Mouse (Mus musculus) liver, embryonic 11.5 days (tissue): ENCODE results near the gene P2rx3. TPM values are rescaled to one million over a fixed set of nuclear protein-coding genes. Genes with fewer than 3 reads are reported as not detected.
A peak's percentile ranks its signal among the peaks of the same experiment; 100 is the strongest.

ENCODE experiments used
- ATAC-seq: fragments of 200-750 bp; cut with Nextera tagmentation; replicated peaks from 2 replicates; pipeline ENCODE4 v1.8.0; 2017; ENCODE audit warnings: moderate number of reproducible peaks, mild to moderate bottlenecking, moderate TSS enrichment, moderate library complexity; ENCODE audit not compliant: low FRiP score
- DNase-seq: peaks from one replicate; pipeline ENCODE4 v3.0.0-alpha.2; 2017; ENCODE audit warnings: low spot score
- H3K27ac ChIP-seq: fragments of 300-500 bp; sonication (generic); 2 replicates; pipeline ENCODE4 v1.5.1; 2014; ENCODE audit warnings: mild to moderate bottlenecking, low read depth, low read length, control low read depth
- H3K27me3 ChIP-seq: fragments of 300-500 bp; sonication (generic); replicated peaks from 2 replicates; pipeline ENCODE4 v1.6.1; 2014; ENCODE audit warnings: low read length, mixed read lengths; ENCODE audit not compliant: control insufficient read depth, insufficient read depth
- H3K36me3 ChIP-seq: fragments of 300-500 bp; sonication (generic); 2 replicates; pipeline ENCODE4 v1.6.1; 2014; ENCODE audit warnings: mild to moderate bottlenecking, low read length, moderate library complexity, mixed read lengths; ENCODE audit not compliant: control insufficient read depth, insufficient read depth
- H3K4me1 ChIP-seq: fragments of 300-500 bp; sonication (generic); replicated peaks from 2 replicates; pipeline ENCODE4 v1.6.1; 2014; ENCODE audit warnings: low read length, mixed read lengths; ENCODE audit not compliant: control insufficient read depth, insufficient read depth
- H3K4me2 ChIP-seq: fragments of 300-500 bp; sonication (generic); 2 replicates; pipeline ENCODE4 v1.6.1; 2014; ENCODE audit warnings: mild to moderate bottlenecking, control low read depth, moderate library complexity
- H3K4me3 ChIP-seq: fragments of 300-500 bp; sonication (generic); 2 replicates; pipeline ENCODE4 v1.5.1; 2014; ENCODE audit warnings: low read depth, low read length, control low read depth
- H3K9ac ChIP-seq: fragments of 300-500 bp; sonication (generic); 2 replicates; pipeline ENCODE4 v1.6.1; 2014; ENCODE audit warnings: low read depth, low read length, control low read depth
- H3K9me3 ChIP-seq: fragments of 300-500 bp; sonication (generic); 2 replicates; pipeline ENCODE4 v1.6.1; 2016; ENCODE audit warnings: low read length, inconsistent platforms, mixed read lengths; ENCODE audit not compliant: control insufficient read depth
- WGBS: fragments of 180-500 bp; shearing (Covaris S2); extraction: QIAGEN DNeasy Blood & Tissue Kit; methylation state at CpG from one replicate; pipeline ENCODE4 v1.1.7; 2014; 5-methylcytosine and 5-hydroxymethylcytosine counted together
- polyA plus RNA-seq: library from polyadenylated mRNA; unstranded; fragments of >200 nt; fragmentation: Nextera tagmentation; extraction: Ambion mirVana; gene quantifications from 2 replicates; pipeline ENCODE4 v1.2.1, GENCODE M21; 2014

P2rx3 gene
- polyA plus RNA-seq, 1 experiment from 2014 or later, result 1.1 TPM

GRCm38 (mm10) chr2:85061107-85061541 is 23.9 kb upstream of the P2rx3 start:
- no peaks in the 10 kb centered on the region for H3K9me3 ChIP-seq
- H3K4me1 ChIP-seq, result no peaks in the 10 kb centered on the region
- H3K4me2 ChIP-seq, result peak overlapping the region; percentile 51
- ATAC-seq (0 out of 2 replicates have a peak, but pooled peaks have one; percentile 1), DNase-seq (no peak)
- no peak overlapping the region for H3K27ac ChIP-seq
- peak overlapping the region; percentile 31 for H3K9ac ChIP-seq
- H3K27me3 ChIP-seq, result no peaks in the 10 kb centered on the region
- H3K36me3 ChIP-seq, result peaks cover 6% of the 10 kb centered on the region; the same call in 1 of the 2 replicates
- WGBS, result 23% methylated on average over 10 of the region's 10 CpGs
- H3K4me3 ChIP-seq, result peak overlapping the region; percentile 41

GRCm38 (mm10) chr2:85060591-85061060 is 23.4 kb upstream of the P2rx3 start:
- H3K4me2 ChIP-seq, result peak overlapping the region; percentile 51
- ATAC-seq (peak; percentile 66), DNase-seq (no peak)
- no peak overlapping the region for H3K27ac ChIP-seq
- no peaks in the 10 kb centered on the region for H3K4me1 ChIP-seq
- no peaks in the 10 kb centered on the region for H3K27me3 ChIP-seq
- peak overlapping the region; percentile 41 for H3K4me3 ChIP-seq
- H3K36me3 ChIP-seq, result peaks cover 6% of the 10 kb centered on the region; the same call in 1 of the 2 replicates
- WGBS, result 16% methylated on average over 11 of the region's 11 CpGs
- H3K9me3 ChIP-seq, result no peaks in the 10 kb centered on the region
- H3K9ac ChIP-seq, result peak overlapping the region; percentile 31

- no peak for DNase-seq
- H3K9ac ChIP-seq, result no peak overlapping the region
- WGBS, result 87% methylated on average over 6 of the region's 6 CpGs
- peaks cover 7% of the 10 kb centered on the region; the same call in 1 of the 2 replicates for H3K36me3 ChIP-seq
- no peak overlapping the region for H3K27ac ChIP-seq
- no peak overlapping the region for H3K4me2 ChIP-seq
- no peaks in the 10 kb centered on the region for H3K27me3 ChIP-seq
- H3K9me3 ChIP-seq, result no peaks in the 10 kb centered on the region
- H3K4me1 ChIP-seq, result no peaks in the 10 kb centered on the region
- no peak for ATAC-seq
- no peak overlapping the region for H3K4me3 ChIP-seq
Measured at GRCm38 (mm10) chr2:85059677-85060076, 22.4 kb upstream of the P2rx3 start.

- no peaks in the 10 kb centered on the region for H3K9me3 ChIP-seq
- H3K27ac ChIP-seq, result no peak overlapping the region
- WGBS, result 59% methylated on average over 5 of the region's 5 CpGs
- H3K4me3 ChIP-seq, result no peak overlapping the region
- no peak overlapping the region for H3K9ac ChIP-seq
- ATAC-seq, result no peak
- no peaks in the 10 kb centered on the region for H3K27me3 ChIP-seq
- no peak for DNase-seq
- H3K36me3 ChIP-seq, result peaks cover 7% of the 10 kb centered on the region; the same call in 1 of the 2 replicates
- H3K4me2 ChIP-seq, result no peak overlapping the region
- no peaks in the 10 kb centered on the region for H3K4me1 ChIP-seq
Measured at GRCm38 (mm10) chr2:85056711-85057110, 19.4 kb upstream of the P2rx3 start.

- 83% methylated on average over 5 of the region's 5 CpGs for WGBS
- H3K27me3 ChIP-seq, result no peaks in the 10 kb centered on the region
- no peak for DNase-seq
- no peak for ATAC-seq
- H3K27ac ChIP-seq, result no peak overlapping the region
- peaks cover 10% of the 10 kb centered on the region for H3K4me1 ChIP-seq
- no peak overlapping the region for H3K4me2 ChIP-seq
- H3K9ac ChIP-seq, result no peak overlapping the region
- H3K9me3 ChIP-seq, result no peaks in the 10 kb centered on the region
- H3K36me3 ChIP-seq, result peaks cover 2% of the 10 kb centered on the region; the same call in 1 of the 2 replicates
- no peak overlapping the region for H3K4me3 ChIP-seq
Measured at GRCm38 (mm10) chr2:85053192-85053816, 16.0 kb upstream of the P2rx3 start.

- Histone ChIP-seq H3K27me3 (no peaks in the 10 kb centered on the region), H3K36me3 (peaks cover 12% of the 10 kb centered on the region), H3K4me1 (peaks cover 14% of the 10 kb centered on the region), H3K27ac (peak overlapping the region; percentile 11; the same call in 1 of the 2 replicates), H3K4me3 (peak overlapping the region; percentile 20; the same call in 1 of the 2 replicates), H3K9me3 (no peaks in the 10 kb centered on the region), H3K9ac (no peak overlapping the region), H3K4me2 (peak overlapping the region; percentile 46)
- WGBS, result 49% methylated on average over 9 of the region's 9 CpGs
- ATAC-seq (no peak), DNase-seq (no peak)
Measured at GRCm38 (mm10) chr2:85050746-85051145, 13.5 kb upstream of the P2rx3 start.

- H3K4me2 ChIP-seq, result peak overlapping the region; percentile 46; the same call in 1 of the 2 replicates
- H3K9ac ChIP-seq, result no peak overlapping the region
- no peaks in the 10 kb centered on the region for H3K27me3 ChIP-seq
- DNase-seq (no peak), ATAC-seq (no peak)
- peaks cover 17% of the 10 kb centered on the region for H3K36me3 ChIP-seq
- no peaks in the 10 kb centered on the region for H3K9me3 ChIP-seq
- 27% methylated on average over 9 of the region's 10 CpGs for WGBS
- no peak overlapping the region for H3K27ac ChIP-seq
- no peak overlapping the region for H3K4me3 ChIP-seq
- H3K4me1 ChIP-seq, result peaks cover 14% of the 10 kb centered on the region
Measured at GRCm38 (mm10) chr2:85050001-85050634, 12.9 kb upstream of the P2rx3 start.

- peaks cover 22% of the 10 kb centered on the region for H3K36me3 ChIP-seq
- H3K27me3 ChIP-seq, result no peaks in the 10 kb centered on the region
- peak overlapping the region; percentile 96 for H3K4me2 ChIP-seq
- no peak overlapping the region for H3K27ac ChIP-seq
- DNase-seq, result no peak
- 75% methylated on average over 4 of the region's 4 CpGs for WGBS
- H3K9ac ChIP-seq, result no peak overlapping the region
- no peak for ATAC-seq
- peaks cover 14% of the 10 kb centered on the region for H3K4me1 ChIP-seq
- H3K9me3 ChIP-seq, result no peaks in the 10 kb centered on the region
- no peak overlapping the region for H3K4me3 ChIP-seq
Measured at GRCm38 (mm10) chr2:85049277-85049676, 12.0 kb upstream of the P2rx3 start.
